32 mouse cellular contexts compared by ENCODE assay signal in genomic region chr14:48164917-48165316, GRCm38 (mm10).
"Had no signal": no experiment of that assay in that cellular context is flagged by ENCODE, and none has a peak within 500 bp of the region (broad histone marks: within the 10 kb centered on the region; RNA-seq: fewer than 3 reads in every experiment).

No protein-coding gene starts in this region.

- ATAC-seq: liver, embryonic 12.5 days; liver, postnatal 0 days; lung, postnatal 0 days; midbrain, embryonic 13.5 days; midbrain, embryonic 15.5 days; midbrain, embryonic 16.5 days had no signal

- H3K4me1 ChIP-seq: liver, embryonic 12.5 days; liver, embryonic 13.5 days; liver, embryonic 15.5 days; megakaryocyte, embryonic 14.5 days; midbrain, embryonic 15.5 days had no signal

- H3K27me3 ChIP-seq: limb, embryonic 12.5 days; limb, embryonic 13.5 days; limb, embryonic 15.5 days; liver, embryonic 12.5 days; liver, embryonic 13.5 days; liver, embryonic 15.5 days; lung, embryonic 15.5 days; megakaryocyte, embryonic 14.5 days; midbrain, embryonic 12.5 days; midbrain, embryonic 13.5 days; midbrain, embryonic 15.5 days; neural tube, embryonic 12.5 days had no signal

- H3K36me3 ChIP-seq: liver, embryonic 12.5 days; liver, embryonic 13.5 days; liver, embryonic 15.5 days; lung, embryonic 15.5 days; midbrain, embryonic 15.5 days had no signal

- DNase-seq: left cerebral cortex, postnatal 4 days; liver; liver, embryonic 13.5 days; liver, postnatal 0 days; lung, adult 18-20 months; lung, adult 2 months; lung, embryonic 14.5 days; lung, postnatal 10 days; lung, postnatal 14 days; lung, postnatal 36 days; lung, postnatal 4 days; midbrain, embryonic 14.5 days had no signal

- H3K27ac ChIP-seq: limb, embryonic 13.5 days; limb, embryonic 15.5 days; liver, embryonic 12.5 days; liver, embryonic 13.5 days; liver, embryonic 14.5 days; liver, embryonic 15.5 days; lung, embryonic 15.5 days; macrophage; midbrain, embryonic 10.5 days; midbrain, embryonic 12.5 days; midbrain, embryonic 13.5 days; midbrain, embryonic 15.5 days; neural tube, embryonic 12.5 days had no signal

- H3K9ac ChIP-seq: limb, embryonic 12.5 days; limb, embryonic 13.5 days; limb, embryonic 15.5 days; liver, embryonic 12.5 days; liver, embryonic 13.5 days; liver, embryonic 14.5 days; liver, embryonic 15.5 days; liver, postnatal 0 days; lung, embryonic 14.5 days; lung, embryonic 15.5 days; midbrain, embryonic 12.5 days; midbrain, embryonic 13.5 days; midbrain, embryonic 15.5 days; neural tube, embryonic 12.5 days had no signal

- H3K9me3 ChIP-seq: limb, embryonic 10.5 days; limb, embryonic 12.5 days; limb, embryonic 13.5 days; limb, embryonic 15.5 days; liver, embryonic 12.5 days; liver, embryonic 13.5 days; liver, embryonic 15.5 days; lung, embryonic 15.5 days; midbrain, embryonic 10.5 days; midbrain, embryonic 15.5 days had no signal

- H3K4me2 ChIP-seq: limb, embryonic 12.5 days; limb, embryonic 15.5 days; liver, embryonic 11.5 days; liver, embryonic 12.5 days; liver, embryonic 13.5 days; liver, embryonic 15.5 days; lung, embryonic 14.5 days; lung, embryonic 15.5 days; midbrain, embryonic 11.5 days; midbrain, embryonic 12.5 days; midbrain, embryonic 13.5 days; midbrain, embryonic 15.5 days; neural tube, embryonic 12.5 days had no signal

- H3K4me3 ChIP-seq: limb, embryonic 10.5 days; limb, embryonic 12.5 days; limb, embryonic 13.5 days; limb, embryonic 15.5 days; liver, embryonic 12.5 days; liver, embryonic 13.5 days; liver, embryonic 15.5 days; lung, embryonic 15.5 days; megakaryocyte, embryonic 14.5 days; midbrain, embryonic 10.5 days; midbrain, embryonic 12.5 days; midbrain, embryonic 13.5 days; midbrain, embryonic 15.5 days; myocyte; neural tube, embryonic 12.5 days had no signal
